Mouse (Mus musculus) heart, embryonic 12.5 days (tissue): ENCODE data around the gene Brwd1. TPM values are rescaled to one million over a fixed set of nuclear protein-coding genes. Genes with fewer than 3 reads are reported as not detected.
A peak's percentile ranks its signal among the peaks of the same experiment; 100 is the strongest.

Source experiments
- ATAC-seq: fragments of 200-750 bp; cut with Nextera tagmentation; 2 replicates; pipeline ENCODE4 v1.8.0; 2017; ENCODE audit warnings: moderate TSS enrichment, moderate library complexity; ENCODE audit not compliant: insufficient number of reproducible peaks, low FRiP score
- H3K27ac ChIP-seq: fragments of 300-500 bp; sonication (generic); 2 replicates; pipeline ENCODE4 v1.5.1; 2016; ENCODE audit warnings: mild to moderate bottlenecking, moderate library complexity; ENCODE audit not compliant: poor library complexity, severe bottlenecking
- H3K27me3 ChIP-seq: fragments of 300-500 bp; sonication (generic); replicated peaks from 2 replicates; pipeline ENCODE4 v1.6.1; 2016; ENCODE audit warnings: mild to moderate bottlenecking, moderate library complexity
- H3K36me3 ChIP-seq: fragments of 300-500 bp; sonication (generic); 2 replicates; pipeline ENCODE4 v1.6.1; 2016; ENCODE audit warnings: mild to moderate bottlenecking, moderate library complexity
- H3K4me1 ChIP-seq: fragments of 300-500 bp; sonication (generic); replicated peaks from 2 replicates; pipeline ENCODE4 v1.6.1; 2016; ENCODE audit warnings: mild to moderate bottlenecking
- H3K4me2 ChIP-seq: fragments of 300-500 bp; sonication (generic); 2 replicates; pipeline ENCODE4 v1.6.1; 2016; ENCODE audit warnings: mild to moderate bottlenecking, moderate library complexity
- H3K4me3 ChIP-seq: fragments of 300-500 bp; sonication (generic); 2 replicates; pipeline ENCODE4 v1.5.1; 2016; ENCODE audit warnings: mild to moderate bottlenecking
- H3K9ac ChIP-seq: fragments of 300-500 bp; sonication (generic); 2 replicates; pipeline ENCODE4 v1.6.1; 2016; ENCODE audit warnings: mild to moderate bottlenecking, moderate library complexity
- H3K9me3 ChIP-seq: fragments of 300-500 bp; sonication (generic); replicated peaks from 2 replicates; pipeline ENCODE4 v1.6.1; 2016; ENCODE audit warnings: mild to moderate bottlenecking, moderate library complexity
- WGBS: fragments of 180-500 bp; shearing (Covaris S2); methylation state at CpG from one replicate; pipeline ENCODE4 v1.1.7; 2016; 5-methylcytosine and 5-hydroxymethylcytosine counted together
- polyA plus RNA-seq: library from polyadenylated mRNA; unstranded; fragments of >200 nt; fragmentation: Nextera tagmentation; extraction: Ambion mirVana; gene quantifications from 2 replicates; pipeline ENCODE4 v1.2.1, GENCODE M21; 2016

The Brwd1 gene
- polyA plus RNA-seq, 1 experiment from 2014 or later: 94.1 TPM

- H3K4me1 ChIP-seq: peaks cover 42% of the 10 kb centered on the region
- H3K4me3 ChIP-seq: no peak overlapping the region
- 77% methylated on average over 7 of the region's 7 CpGs for WGBS
- H3K27ac ChIP-seq: no peak overlapping the region
- no peak for ATAC-seq
- no peaks in the 10 kb centered on the region for H3K9me3 ChIP-seq
- H3K4me2 ChIP-seq: peak overlapping the region; percentile 76
- H3K27me3 ChIP-seq: no peaks in the 10 kb centered on the region
- H3K9ac ChIP-seq: 0 out of 2 replicates have a peak overlapping the region, but pooled peaks have one; percentile 4
- peaks cover 45% of the 10 kb centered on the region for H3K36me3 ChIP-seq
Measured at GRCm38 (mm10) chr16:96080524-96080923, 1.8 kb downstream of the Brwd1 start.

GRCm38 (mm10) chr16:96068364-96068763, 14.0 kb downstream of the Brwd1 start:
- WGBS: 87% methylated on average over 6 of the region's 6 CpGs
- Histone ChIP-seq H3K27ac (no peak overlapping the region), H3K36me3 (peaks cover 78% of the 10 kb centered on the region), H3K27me3 (no peaks in the 10 kb centered on the region), H3K9ac (no peak overlapping the region), H3K9me3 (no peaks in the 10 kb centered on the region), H3K4me1 (no peaks in the 10 kb centered on the region), H3K4me2 (no peak overlapping the region), H3K4me3 (no peak overlapping the region)
- ATAC-seq: no peak

DNA sequence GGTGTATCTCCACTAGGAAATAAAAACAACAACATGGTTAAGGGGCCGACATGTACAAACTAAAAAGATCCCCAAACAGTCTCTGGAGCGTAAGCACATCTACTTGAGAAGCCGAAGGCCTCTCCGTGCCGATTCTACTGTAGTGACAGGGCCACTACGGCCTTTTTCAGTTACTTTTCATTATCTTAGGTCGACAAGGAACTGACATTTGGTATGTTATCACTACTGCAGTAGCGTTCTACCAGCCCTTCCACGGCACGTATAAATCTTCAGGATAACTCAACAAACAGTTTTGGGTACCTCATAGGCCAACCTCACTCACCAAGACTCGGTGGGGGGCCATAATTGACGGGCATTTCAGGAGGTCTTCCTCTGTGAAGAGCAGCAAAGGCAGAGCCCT, 16.2 kb downstream of the Brwd1 start:
- Histone ChIP-seq H3K4me3 (no peak overlapping the region), H3K9ac (no peak overlapping the region), H3K9me3 (no peaks in the 10 kb centered on the region), H3K27ac (no peak overlapping the region), H3K27me3 (no peaks in the 10 kb centered on the region), H3K4me1 (no peaks in the 10 kb centered on the region), H3K36me3 (peaks cover 82% of the 10 kb centered on the region), H3K4me2 (no peak overlapping the region)
- 83% methylated on average over 12 of the region's 12 CpGs for WGBS
- ATAC-seq: no peak

DNA sequence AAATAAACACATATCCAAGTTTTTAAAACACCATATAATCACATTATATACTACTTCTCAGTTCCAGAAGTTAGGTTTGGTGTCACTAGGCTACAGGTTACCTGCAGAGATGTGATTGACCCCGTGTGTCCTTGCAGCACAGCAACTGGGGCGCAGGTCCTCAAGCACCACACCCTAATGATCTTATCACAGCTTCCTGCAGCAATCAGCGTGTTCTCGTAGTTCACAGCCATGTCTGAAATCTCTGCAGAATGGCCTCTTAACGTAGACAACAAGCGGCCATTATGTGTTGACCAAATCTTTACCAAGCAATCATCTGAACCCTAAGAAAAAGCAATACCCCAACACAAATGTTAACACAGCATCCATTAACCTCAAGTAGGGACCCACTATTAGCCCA, 17.7 kb downstream of the Brwd1 start:
- Histone ChIP-seq H3K27me3 (no peaks in the 10 kb centered on the region), H3K4me3 (no peak overlapping the region), H3K9ac (no peak overlapping the region), H3K27ac (no peak overlapping the region), H3K36me3 (peaks cover 86% of the 10 kb centered on the region), H3K9me3 (no peaks in the 10 kb centered on the region), H3K4me2 (no peak overlapping the region), H3K4me1 (no peaks in the 10 kb centered on the region)
- no peak for ATAC-seq
- 88% methylated on average over 6 of the region's 6 CpGs for whole genome bisulfite sequencing

DNA sequence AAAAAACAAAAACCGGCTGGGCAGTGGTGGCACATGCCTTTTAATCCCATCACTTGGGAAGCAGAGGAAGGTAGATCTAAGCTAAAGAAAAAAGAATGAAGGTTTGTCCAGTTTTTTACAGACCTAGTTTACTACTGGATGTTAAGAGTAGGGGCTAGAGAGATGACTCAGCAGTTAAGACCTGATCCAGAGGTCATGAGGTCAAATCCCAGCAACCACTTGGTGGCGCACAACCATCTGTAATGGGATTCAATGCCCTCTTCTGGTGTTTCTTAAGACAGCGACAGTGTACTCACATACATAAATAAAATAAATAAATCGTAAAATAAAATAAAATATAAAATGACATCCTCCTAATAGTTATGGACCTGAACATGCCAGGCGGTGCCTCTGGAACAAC, 38.2 kb downstream of the Brwd1 start:
- no peak overlapping the region for H3K9ac ChIP-seq
- no peaks in the 10 kb centered on the region for H3K9me3 ChIP-seq
- H3K27me3 ChIP-seq: no peaks in the 10 kb centered on the region
- no peak overlapping the region for H3K4me3 ChIP-seq
- no peak overlapping the region for H3K27ac ChIP-seq
- H3K4me1 ChIP-seq: no peaks in the 10 kb centered on the region; the same call in 1 of the 2 replicates
- ATAC-seq: no peak
- peaks cover 77% of the 10 kb centered on the region for H3K36me3 ChIP-seq
- WGBS: 64% methylated on average over 5 of the region's 5 CpGs
- H3K4me2 ChIP-seq: no peak overlapping the region

DNA sequence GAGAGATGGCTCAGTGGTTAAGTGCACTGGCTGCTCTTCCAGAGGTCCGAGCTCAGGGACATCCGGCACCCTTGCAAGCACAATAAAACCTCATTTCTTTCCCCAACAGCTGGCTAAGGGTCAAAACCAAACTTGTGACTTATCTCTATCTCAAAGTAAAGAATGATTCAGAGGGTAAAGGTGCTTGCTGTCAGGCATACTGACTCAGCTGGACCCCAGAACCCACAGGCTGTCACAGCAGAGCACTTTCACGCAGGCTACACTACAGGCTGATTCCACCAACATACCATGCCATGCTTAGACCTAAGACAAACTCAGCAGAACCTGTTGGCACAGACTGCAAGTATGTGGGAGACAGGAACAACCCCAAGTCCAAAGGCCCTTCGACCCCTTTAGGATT, 41.6 kb downstream of the Brwd1 start:
- Histone ChIP-seq H3K4me3 (no peak overlapping the region), H3K9ac (no peak overlapping the region), H3K27me3 (no peaks in the 10 kb centered on the region), H3K4me1 (no peaks in the 10 kb centered on the region), H3K36me3 (peaks cover 92% of the 10 kb centered on the region), H3K27ac (no peak overlapping the region), H3K4me2 (no peak overlapping the region), H3K9me3 (no peaks in the 10 kb centered on the region)
- WGBS: 89% methylated on average over 4 of the region's 4 CpGs
- ATAC-seq: no peak

GRCm38 (mm10) chr16:96039538-96039937, 42.8 kb downstream of the Brwd1 start:
- 79% methylated on average over 6 of the region's 6 CpGs for WGBS
- Histone ChIP-seq H3K9ac (no peak overlapping the region), H3K27ac (no peak overlapping the region), H3K4me1 (no peaks in the 10 kb centered on the region), H3K27me3 (no peaks in the 10 kb centered on the region), H3K4me3 (no peak overlapping the region), H3K4me2 (no peak overlapping the region), H3K36me3 (peaks cover 94% of the 10 kb centered on the region), H3K9me3 (no peaks in the 10 kb centered on the region)
- ATAC-seq: no peak

DNA sequence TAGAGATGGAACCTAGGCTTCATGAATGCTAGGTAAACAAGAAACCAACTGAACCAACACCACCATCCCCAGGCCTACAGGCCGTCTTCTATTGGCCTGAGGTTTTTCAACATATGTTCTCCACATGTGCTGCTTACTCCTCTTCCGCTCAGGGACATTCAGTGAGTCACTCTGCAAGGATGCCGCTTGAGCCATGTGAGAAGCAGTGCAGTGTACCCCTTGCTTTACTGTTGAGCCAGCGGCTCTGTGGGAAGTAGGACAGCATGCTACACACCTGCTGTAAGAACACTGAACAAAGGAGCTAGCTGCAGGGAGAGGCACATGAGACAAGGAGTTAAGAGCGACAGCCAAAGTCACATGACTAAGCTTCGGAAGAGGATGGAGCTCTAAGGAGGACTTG, 47.9 kb downstream of the Brwd1 start:
- Histone ChIP-seq H3K27ac (no peak overlapping the region), H3K36me3 (peaks cover 93% of the 10 kb centered on the region), H3K4me2 (no peak overlapping the region), H3K9me3 (no peaks in the 10 kb centered on the region), H3K27me3 (no peaks in the 10 kb centered on the region), H3K9ac (no peak overlapping the region), H3K4me3 (no peak overlapping the region), H3K4me1 (no peaks in the 10 kb centered on the region)
- 87% methylated on average over 6 of the region's 6 CpGs for WGBS
- ATAC-seq: no peak

- Histone ChIP-seq H3K36me3 (peaks cover 93% of the 10 kb centered on the region), H3K27me3 (no peaks in the 10 kb centered on the region), H3K4me2 (no peak overlapping the region), H3K4me3 (no peak overlapping the region), H3K4me1 (no peaks in the 10 kb centered on the region), H3K9me3 (no peaks in the 10 kb centered on the region), H3K27ac (no peak overlapping the region), H3K9ac (no peak overlapping the region)
- no peak for ATAC-seq
- 43% methylated on average over 13 of the region's 13 CpGs for WGBS
Measured at GRCm38 (mm10) chr16:96032368-96033043, 49.8 kb downstream of the Brwd1 start.

DNA sequence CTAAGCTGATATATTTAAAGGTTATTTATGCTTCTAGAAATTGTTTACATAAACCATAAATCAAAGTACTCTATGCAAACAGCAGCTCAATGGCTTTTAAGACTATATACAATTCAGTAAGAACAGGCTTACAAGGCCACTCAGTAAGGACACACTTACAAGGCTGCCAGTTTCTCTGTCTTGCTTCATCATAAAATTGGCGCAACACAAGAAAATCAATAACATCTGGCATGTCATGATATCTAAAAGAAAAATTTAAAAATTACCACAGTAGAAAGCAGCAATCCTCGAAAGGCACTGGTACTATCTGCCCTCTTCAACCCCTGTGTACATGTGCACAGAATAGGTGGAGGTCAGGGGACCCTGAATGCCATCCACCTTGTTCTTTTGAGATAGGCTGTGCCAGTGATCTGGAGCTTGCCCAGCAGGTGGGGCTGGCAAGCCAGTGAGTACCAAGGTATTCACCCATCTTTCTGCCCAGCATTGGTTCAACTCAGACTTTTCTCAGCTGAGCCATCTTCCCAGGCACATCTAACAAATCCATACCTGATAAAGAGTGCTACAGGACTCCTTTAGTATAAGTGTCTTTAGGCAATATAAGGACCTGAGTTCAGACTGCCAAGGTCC, 51.7 kb downstream of the Brwd1 start:
- Histone ChIP-seq H3K4me3 (no peak overlapping the region), H3K36me3 (peaks cover 91% of the 10 kb centered on the region), H3K27ac (no peak overlapping the region), H3K9me3 (no peaks in the 10 kb centered on the region), H3K4me1 (no peaks in the 10 kb centered on the region), H3K27me3 (no peaks in the 10 kb centered on the region), H3K4me2 (no peak overlapping the region), H3K9ac (no peak overlapping the region)
- WGBS: 91% methylated on average over 2 of the region's 2 CpGs
- no peak for ATAC-seq

DNA sequence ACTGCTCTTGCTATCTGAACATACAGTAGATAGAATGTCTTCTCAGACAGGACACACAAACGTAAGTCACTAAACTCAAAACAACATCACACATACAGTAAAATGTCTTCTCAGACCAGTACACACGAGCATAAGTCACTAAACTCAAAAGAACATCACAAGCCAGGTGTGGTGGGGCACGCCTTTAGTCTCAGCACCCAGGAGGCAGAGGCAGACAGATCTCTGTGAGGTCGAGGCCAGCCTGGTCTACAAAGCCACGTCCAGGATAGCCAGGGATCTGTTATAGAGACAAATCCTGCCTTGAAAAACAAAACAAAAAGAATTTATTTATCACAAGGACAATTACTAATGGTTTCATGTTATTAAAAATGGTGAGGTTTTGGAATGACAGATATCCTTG, 56.1 kb downstream of the Brwd1 start:
- Histone ChIP-seq H3K9me3 (no peaks in the 10 kb centered on the region), H3K27ac (no peak overlapping the region), H3K27me3 (no peaks in the 10 kb centered on the region), H3K9ac (no peak overlapping the region), H3K4me3 (no peak overlapping the region), H3K4me2 (no peak overlapping the region), H3K4me1 (no peaks in the 10 kb centered on the region), H3K36me3 (peaks cover 81% of the 10 kb centered on the region)
- WGBS: 86% methylated on average over 5 of the region's 5 CpGs
- no peak for ATAC-seq

GRCm38 (mm10) chr16:96025244-96025643, 57.1 kb downstream of the Brwd1 start:
- H3K4me1 ChIP-seq: no peaks in the 10 kb centered on the region
- H3K27me3 ChIP-seq: no peaks in the 10 kb centered on the region
- H3K36me3 ChIP-seq: peaks cover 80% of the 10 kb centered on the region
- ATAC-seq: no peak
- H3K4me2 ChIP-seq: no peak overlapping the region
- no peak overlapping the region for H3K4me3 ChIP-seq
- no peak overlapping the region for H3K27ac ChIP-seq
- 72% methylated on average over 3 of the region's 3 CpGs for WGBS
- no peak overlapping the region for H3K9ac ChIP-seq
- H3K9me3 ChIP-seq: no peaks in the 10 kb centered on the region
